Mouse (Mus musculus): ENCODE results near the gene Tspan11.

The Tspan11 gene

GRCm38 (mm10) chr6:127887511-127888421 lies at the start of gene Tspan11:
Tspan11 (plus strand) TSS chr6:127887589.
- in situ Hi-C loops (cut with MboI; ENCODE audit: low sequenced_read_pairs): no loop called here

- in situ Hi-C loops (cut with MboI; ENCODE audit: low sequenced_read_pairs): no loop called here
These were observed 49.5 kb upstream of the Tspan11 start for GRCm38 (mm10) chr6:127837910-127838309.

GRCm38 (mm10) chr6:127839538-127839937 lies 47.9 kb upstream of the Tspan11 start:
- in situ Hi-C loops (cut with MboI; ENCODE audit: low sequenced_read_pairs): no loop called here

GRCm38 (mm10) chr6:127840171-127840570 lies 47.2 kb upstream of the Tspan11 start:
- in situ Hi-C loops (cut with MboI; ENCODE audit: low sequenced_read_pairs): no loop called here

GRCm38 (mm10) chr6:127841326-127841725 lies 46.1 kb upstream of the Tspan11 start:
- in situ Hi-C loops (cut with MboI; ENCODE audit: low sequenced_read_pairs): no loop called here

GRCm38 (mm10) chr6:127846521-127846920 lies 40.9 kb upstream of the Tspan11 start:
- in situ Hi-C loops (cut with MboI; ENCODE audit: low sequenced_read_pairs): no loop called here

GRCm38 (mm10) chr6:127849496-127849895 lies 37.9 kb upstream of the Tspan11 start:
- in situ Hi-C loops (cut with MboI; ENCODE audit: low sequenced_read_pairs): no loop called here

GRCm38 (mm10) chr6:127851611-127852010 lies 35.8 kb upstream of the Tspan11 start:
- in situ Hi-C loops (cut with MboI; ENCODE audit: low sequenced_read_pairs): no loop called here

GRCm38 (mm10) chr6:127853241-127853640 lies 34.1 kb upstream of the Tspan11 start:
- in situ Hi-C loops (cut with MboI; ENCODE audit: low sequenced_read_pairs): no loop called here

- in situ Hi-C loops (cut with MboI; ENCODE audit: low sequenced_read_pairs): no loop called here
These were observed 33.4 kb upstream of the Tspan11 start for GRCm38 (mm10) chr6:127853771-127854687.

GRCm38 (mm10) chr6:127854688-127855013 lies 32.7 kb upstream of the Tspan11 start:
- in situ Hi-C loops (cut with MboI; ENCODE audit: low sequenced_read_pairs): no loop called here

GRCm38 (mm10) chr6:127855711-127856295 lies 31.6 kb upstream of the Tspan11 start:
- in situ Hi-C loops (cut with MboI; ENCODE audit: low sequenced_read_pairs): no loop called here

- in situ Hi-C loops (cut with MboI; ENCODE audit: low sequenced_read_pairs): no loop called here
These were observed 25.4 kb upstream of the Tspan11 start for GRCm38 (mm10) chr6:127861951-127862350.

GRCm38 (mm10) chr6:127865391-127865790 lies 22.0 kb upstream of the Tspan11 start:
- in situ Hi-C loops (cut with MboI; ENCODE audit: low sequenced_read_pairs): no loop called here

GRCm38 (mm10) chr6:127868546-127868945 lies 18.8 kb upstream of the Tspan11 start:
- in situ Hi-C loops (cut with MboI; ENCODE audit: low sequenced_read_pairs): no loop called here

- in situ Hi-C loops (cut with MboI; ENCODE audit: low sequenced_read_pairs): no loop called here
These were observed 18.3 kb upstream of the Tspan11 start for GRCm38 (mm10) chr6:127869121-127869520.

- in situ Hi-C loops (cut with MboI; ENCODE audit: low sequenced_read_pairs): no loop called here
These were observed 16.8 kb upstream of the Tspan11 start for GRCm38 (mm10) chr6:127870345-127871324.

GRCm38 (mm10) chr6:127871436-127871835 lies 16.0 kb upstream of the Tspan11 start:
- in situ Hi-C loops (cut with MboI; ENCODE audit: low sequenced_read_pairs): no loop called here

- in situ Hi-C loops (cut with MboI; ENCODE audit: low sequenced_read_pairs): no loop called here
These were observed 14.8 kb upstream of the Tspan11 start for GRCm38 (mm10) chr6:127872581-127872980.

- in situ Hi-C loops (cut with MboI; ENCODE audit: low sequenced_read_pairs): no loop called here
These were observed 11.5 kb upstream of the Tspan11 start for GRCm38 (mm10) chr6:127875883-127876282.

All from CH12F3 (cell line).